Mouse (Mus musculus) CH12.LX (cell line): ENCODE measurements around the gene Foxf2. TPM values are rescaled to one million over a fixed set of nuclear protein-coding genes. Genes with fewer than 3 reads are reported as not detected.

Experiments
- DNase-seq: peaks from one replicate; pipeline ENCODE4 v3.0.0-alpha.2; 2013; ENCODE audit errors: extremely low read depth
- H3K27ac ChIP-seq: 2 replicates; pipeline ENCODE4 v1.5.1; 2012; ENCODE audit warnings: low read depth, mild to moderate bottlenecking, control low read depth, moderate library complexity; ENCODE audit not compliant: insufficient read depth
- H3K27me3 ChIP-seq: replicated peaks from 2 replicates; pipeline ENCODE3; 2012; ENCODE audit warnings: inconsistent platforms
- H3K36me3 ChIP-seq, 2 experiments: replicated peaks in 1 of 2; 2 replicates each; pipeline versions ENCODE3 to v1.6.1; 2012; ENCODE audit warnings: inconsistent platforms in 1 of 2, low read length in 1 of 2, mild to moderate bottlenecking in 1 of 2, mixed read lengths in 1 of 2, moderate library complexity in 1 of 2; ENCODE audit not compliant: control insufficient read depth in 1 of 2, insufficient read depth in 1 of 2
- H3K4me1 ChIP-seq, 2 experiments: 2 replicates each; pipeline ENCODE4 v1.6.1; 2012; ENCODE audit warnings: inconsistent platforms in 1 of 2, moderate library complexity in 1 of 2; ENCODE audit not compliant: insufficient read depth in 2 of 2, control insufficient read depth in 1 of 2
- H3K4me2 ChIP-seq: 2 replicates; pipeline ENCODE4 v1.6.1; 2012; ENCODE audit warnings: low read depth, mild to moderate bottlenecking, control low read depth; ENCODE audit not compliant: poor library complexity, insufficient read depth, severe bottlenecking
- H3K4me3 ChIP-seq, 3 experiments: fragments of 150-350 bp in 1 of 3; sonication (generic) in 1 of 3; replicated peaks in 1 of 3; 2 replicates each; pipeline versions ENCODE3 to v1.5.1; 2011 to 2012; ENCODE audit warnings: low read depth in 2 of 3, low read length in 2 of 3, mild to moderate bottlenecking in 2 of 3, moderate library complexity in 2 of 3, control low read depth in 1 of 3, improper control_type of control experiment in 1 of 3, inconsistent platforms in 1 of 3, mixed read lengths in 1 of 3; ENCODE audit not compliant: poor library complexity in 1 of 3
- H3K79me2 ChIP-seq: replicated peaks from 2 replicates; pipeline ENCODE4 v1.6.1; 2012; ENCODE audit warnings: mild to moderate bottlenecking, moderate library complexity; ENCODE audit not compliant: control insufficient read depth, poor library complexity, insufficient read depth, severe bottlenecking; ENCODE audit errors: extremely low read depth
- H3K9ac ChIP-seq: 2 replicates; pipeline ENCODE4 v1.6.1; 2012; ENCODE audit warnings: low read depth, mild to moderate bottlenecking, control low read depth, moderate library complexity; ENCODE audit not compliant: insufficient read depth
- H3K9me3 ChIP-seq: replicated peaks from 2 replicates; pipeline ENCODE3; 2012; ENCODE audit warnings: low read length, inconsistent platforms, mixed read lengths
- BHLHE40 ChIP-seq: IDR thresholded peaks from 2 replicates; pipeline ENCODE4 v1.6.1; 2011; ENCODE audit warnings: mild to moderate bottlenecking, low read depth, low read length, improper control_type of control experiment
- CHD2 ChIP-seq: IDR thresholded peaks from 2 replicates; pipeline ENCODE4 v1.6.1; 2011; ENCODE audit warnings: low read length, improper control_type of control experiment
- E2F4 ChIP-seq: IDR thresholded peaks from 2 replicates; pipeline ENCODE4 v1.6.1; 2011; ENCODE audit warnings: low read depth, low read length, improper control_type of control experiment; ENCODE audit not compliant: insufficient replicate concordance
- ELF1 ChIP-seq: IDR thresholded peaks from 2 replicates; pipeline ENCODE4 v1.6.1; 2014; ENCODE audit warnings: low read depth, mild to moderate bottlenecking, inconsistent platforms, low read length, improper control_type of control experiment
- EP300 ChIP-seq: IDR thresholded peaks from 2 replicates; pipeline ENCODE4 v1.6.1; 2011; ENCODE audit warnings: low read length, improper control_type of control experiment
- GABPA ChIP-seq: IDR thresholded peaks from 2 replicates; pipeline ENCODE4 v1.6.1; 2012; ENCODE audit warnings: low read depth, low read length, improper control_type of control experiment, inconsistent platforms; ENCODE audit not compliant: insufficient replicate concordance
- HCFC1 ChIP-seq: IDR thresholded peaks from 2 replicates; pipeline ENCODE4 v1.6.1; 2012; ENCODE audit warnings: low read depth, mild to moderate bottlenecking, inconsistent platforms, low read length, improper control_type of control experiment
- IRF4 ChIP-seq: IDR thresholded peaks from 2 replicates; pipeline ENCODE4 v1.6.1; 2014; ENCODE audit warnings: low read depth, mild to moderate bottlenecking, inconsistent platforms, low read length, improper control_type of control experiment
- JUN ChIP-seq: IDR thresholded peaks from 2 replicates; pipeline ENCODE4 v1.6.1; 2011; ENCODE audit warnings: low read depth, mild to moderate bottlenecking, low read length, improper control_type of control experiment, moderate library complexity; ENCODE audit not compliant: insufficient read depth
- JUND ChIP-seq: conservative IDR thresholded peaks from 2 replicates; pipeline ENCODE4 v1.6.1; 2011; ENCODE audit warnings: low read depth, low read length, improper control_type of control experiment
- MAFK ChIP-seq: IDR thresholded peaks from 2 replicates; pipeline ENCODE4 v1.6.1; 2011; ENCODE audit warnings: low read length, improper control_type of control experiment; ENCODE audit not compliant: insufficient replicate concordance
- MXI1 ChIP-seq: IDR thresholded peaks from 2 replicates; pipeline ENCODE4 v1.6.1; 2011; ENCODE audit warnings: mild to moderate bottlenecking, low read depth, low read length, improper control_type of control experiment
- MYC ChIP-seq: IDR thresholded peaks from 2 replicates; pipeline ENCODE4 v1.6.1; 2011; ENCODE audit warnings: low read depth, mild to moderate bottlenecking, improper control_type of control experiment, low read length
- NRF1 ChIP-seq: IDR thresholded peaks from 2 replicates; pipeline ENCODE4 v1.6.1; 2014; ENCODE audit warnings: low read depth, mild to moderate bottlenecking, inconsistent platforms, low read length, improper control_type of control experiment, moderate library complexity
- PAX5 ChIP-seq: IDR thresholded peaks from 2 replicates; pipeline ENCODE4 v1.6.1; 2012; ENCODE audit warnings: low read length, inconsistent platforms, mixed read lengths
- POLR2AphosphoS2 ChIP-seq: IDR thresholded peaks from 2 replicates; pipeline ENCODE4 v1.6.1; 2011; ENCODE audit warnings: low read depth, low read length, improper control_type of control experiment
- RCOR1 ChIP-seq: conservative IDR thresholded peaks from 2 replicates; pipeline ENCODE4 v1.6.1; 2012; ENCODE audit warnings: low read depth, mild to moderate bottlenecking, inconsistent platforms, low read length, improper control_type of control experiment
- SIN3A ChIP-seq: IDR thresholded peaks from 2 replicates; pipeline ENCODE4 v1.6.1; 2012; ENCODE audit warnings: low read length, improper control_type of control experiment, inconsistent platforms
- SMC3 ChIP-seq: IDR thresholded peaks from 2 replicates; pipeline ENCODE4 v1.6.1; 2011; ENCODE audit warnings: low read depth, low read length, improper control_type of control experiment
- UBTF ChIP-seq: IDR thresholded peaks from 2 replicates; pipeline ENCODE4 v1.6.1; 2012; ENCODE audit warnings: low read depth, mild to moderate bottlenecking, inconsistent platforms, low read length, improper control_type of control experiment, moderate library complexity
- USF2 ChIP-seq: conservative IDR thresholded peaks from 2 replicates; pipeline ENCODE4 v1.6.1; 2011; ENCODE audit warnings: low read depth, low read length, improper control_type of control experiment
- ZMIZ1 ChIP-seq: IDR thresholded peaks from 2 replicates; pipeline ENCODE4 v1.6.1; 2012; ENCODE audit warnings: low read depth, mild to moderate bottlenecking, inconsistent platforms, low read length, improper control_type of control experiment
- ZNF384 ChIP-seq: IDR thresholded peaks from 2 replicates; pipeline ENCODE4 v1.6.1; 2012; ENCODE audit warnings: low read depth, low read length, improper control_type of control experiment, inconsistent platforms
- dilution Hi-C: fragments of 300-500 bp; cut with MboI; formaldehyde crosslinking; loops from 2 replicates; pipeline ENCODE4 v1.14.3; 2020; ENCODE audit warnings: low sequenced_read_pairs; ENCODE audit not compliant: extremely low pct_unique_long_range_greater_than_20kb, extremely low pct_ligation_motif_present
- in situ Hi-C: fragments of 300-500 bp; cut with MboI; formaldehyde crosslinking; loops from 3 replicates; pipeline ENCODE4 v1.14.3; 2019; ENCODE audit warnings: low sequenced_read_pairs, low pct_ligation_motif_present, low pct_unique_long_range_greater_than_20kb, mixed read lengths
- polyA plus RNA-seq: library from polyadenylated mRNA; unstranded; fragments of >175 nt; gene quantifications from 2 replicates; pipeline ENCODE4 v1.2.1, GENCODE M21; 2012; ENCODE audit warnings: low read depth; ENCODE audit not compliant: insufficient read length
- total RNA-seq, 2 experiments: library from RNA; depleted of rRNA; stranded (reverse); fragments of 300-350 nt in 1 of 2; fragments of >200 nt in 1 of 2; gene quantifications; 2 replicates each; pipeline ENCODE4 v1.2.3; 2012 to 2014

Gene Foxf2
- total and polyA plus RNA-seq, 3 experiments = not detected

DNA sequence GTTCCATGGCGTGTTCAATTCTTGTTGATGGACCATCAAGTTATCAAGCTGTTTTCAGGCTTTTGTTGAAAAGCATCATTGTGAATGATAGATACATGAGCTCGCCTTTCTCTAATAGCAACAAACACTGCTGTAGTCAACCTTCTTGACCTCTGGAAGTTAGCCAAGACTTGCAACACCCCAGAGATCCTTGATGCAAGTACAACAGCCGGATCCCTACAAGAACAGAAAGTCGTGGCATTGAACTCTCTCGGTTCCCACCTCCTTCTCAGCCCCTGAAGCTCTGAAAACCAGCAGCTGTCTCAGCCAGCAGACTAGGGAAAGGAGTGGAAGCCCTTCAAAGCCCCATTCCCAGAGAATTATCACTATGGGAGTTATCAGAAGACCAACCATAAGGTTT lies 38.3 kb upstream of the Foxf2 start:
- H3K9ac ChIP-seq = no peak overlapping the region
- peaks cover 2% of the 10 kb centered on the region for H3K9me3 ChIP-seq
- in situ Hi-C loops = no loop called here
- DNase-seq = no peak
- dilution Hi-C loops = no loop called here
- H3K36me3 ChIP-seq = no peaks in the 10 kb centered on the region
- H3K4me2 ChIP-seq = no peak overlapping the region
- peaks cover 0 to 3% of the 10 kb centered on the region in 2 experiments; a peak in 1 of 4 replicates for H3K4me1 ChIP-seq
- no peak overlapping the region for H3K27ac ChIP-seq
- no peaks in the 10 kb centered on the region for H3K79me2 ChIP-seq
- no peaks in the 10 kb centered on the region for H3K27me3 ChIP-seq
- TF ChIP-seq ZMIZ1 (no peak), SIN3A (no peak), UBTF (no peak), JUND (no peak), IRF4 (no peak), GABPA (no peak), MXI1 (no peak), HCFC1 (no peak), POLR2AphosphoS2 (no peak), BHLHE40 (no peak), MYC (no peak), CHD2 (no peak), PAX5 (no peak), JUN (no peak)
- H3K4me3 ChIP-seq = no peak overlapping the region

DNA sequence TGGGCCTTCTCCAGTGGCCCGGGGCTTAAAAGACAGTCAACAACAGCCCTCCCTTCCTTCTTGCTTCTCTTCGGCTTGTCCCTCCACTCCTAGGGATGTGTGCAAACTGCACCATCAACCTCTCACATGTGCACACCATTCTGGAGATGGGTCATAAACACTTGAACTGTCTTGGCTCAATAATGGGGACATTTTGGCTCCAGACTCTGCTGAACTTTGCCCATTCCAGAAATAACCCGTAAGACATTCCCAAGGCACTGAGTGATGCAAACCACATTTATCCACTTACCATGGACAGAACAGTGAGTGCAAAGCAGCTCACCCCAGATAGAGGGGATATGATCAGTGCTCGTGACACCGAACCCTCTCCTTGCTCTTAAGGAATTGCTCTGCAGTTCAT lies 26.0 kb upstream of the Foxf2 start:
- Histone ChIP-seq H3K36me3 (no peaks in the 10 kb centered on the region), H3K9ac (no peak overlapping the region), H3K27ac (no peak overlapping the region), H3K79me2 (no peaks in the 10 kb centered on the region), H3K4me3 (no peak overlapping the region), H3K4me2 (no peak overlapping the region), H3K27me3 (no peaks in the 10 kb centered on the region), H3K4me1 (peaks cover 0 to 6% of the 10 kb centered on the region in 2 experiments; a peak in 1 of 4 replicates), H3K9me3 (no peaks in the 10 kb centered on the region)
- no peak for TF ChIP-seq RCOR1
- TF ChIP-seq PAX5 = no peak
- no peak for TF ChIP-seq MYC
- in situ Hi-C loops = no loop called here
- no peak for DNase-seq
- dilution Hi-C loops = no loop called here

DNA sequence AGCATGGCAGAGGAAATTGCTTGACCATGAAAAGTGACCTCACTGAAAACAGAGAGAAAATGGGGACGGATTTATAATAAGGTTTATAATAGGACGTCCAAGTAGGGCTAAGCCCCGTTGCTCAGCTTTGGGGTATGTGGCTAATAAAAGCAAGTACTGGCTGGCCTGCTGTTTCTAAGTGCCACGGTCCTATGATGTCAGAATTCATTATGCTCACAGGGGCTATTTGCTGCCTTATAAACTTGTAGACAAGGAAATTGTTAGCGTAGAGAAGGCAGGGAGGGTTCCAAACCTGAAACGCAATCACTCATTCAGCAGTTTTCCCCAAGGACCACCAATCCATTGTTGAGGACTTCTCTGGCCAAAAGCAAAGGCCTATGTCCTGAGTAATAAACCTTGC lies 21.7 kb upstream of the Foxf2 start:
- no peak for DNase-seq
- dilution Hi-C loops = no loop called here
- Histone ChIP-seq H3K4me2 (no peak overlapping the region), H3K79me2 (no peaks in the 10 kb centered on the region), H3K4me3 (no peak overlapping the region), H3K36me3 (no peaks in the 10 kb centered on the region), H3K27me3 (no peaks in the 10 kb centered on the region), H3K9ac (no peak overlapping the region), H3K9me3 (no peaks in the 10 kb centered on the region), H3K27ac (no peak overlapping the region), H3K4me1 (peaks cover 5 to 14% of the 10 kb centered on the region in 2 experiments; a peak in 3 of 4 replicates)
- TF ChIP-seq ELF1 (no peak), ZMIZ1 (no peak), USF2 (no peak), ZNF384 (no peak), GABPA (no peak), BHLHE40 (no peak), NRF1 (no peak), MAFK (no peak), HCFC1 (no peak), POLR2AphosphoS2 (no peak), JUND (no peak), SMC3 (no peak), E2F4 (no peak), RCOR1 (no peak), EP300 (no peak)
- in situ Hi-C loops = no loop called here
